8 mouse cellular contexts compared by ENCODE assay signal in the genomic region with DNA sequence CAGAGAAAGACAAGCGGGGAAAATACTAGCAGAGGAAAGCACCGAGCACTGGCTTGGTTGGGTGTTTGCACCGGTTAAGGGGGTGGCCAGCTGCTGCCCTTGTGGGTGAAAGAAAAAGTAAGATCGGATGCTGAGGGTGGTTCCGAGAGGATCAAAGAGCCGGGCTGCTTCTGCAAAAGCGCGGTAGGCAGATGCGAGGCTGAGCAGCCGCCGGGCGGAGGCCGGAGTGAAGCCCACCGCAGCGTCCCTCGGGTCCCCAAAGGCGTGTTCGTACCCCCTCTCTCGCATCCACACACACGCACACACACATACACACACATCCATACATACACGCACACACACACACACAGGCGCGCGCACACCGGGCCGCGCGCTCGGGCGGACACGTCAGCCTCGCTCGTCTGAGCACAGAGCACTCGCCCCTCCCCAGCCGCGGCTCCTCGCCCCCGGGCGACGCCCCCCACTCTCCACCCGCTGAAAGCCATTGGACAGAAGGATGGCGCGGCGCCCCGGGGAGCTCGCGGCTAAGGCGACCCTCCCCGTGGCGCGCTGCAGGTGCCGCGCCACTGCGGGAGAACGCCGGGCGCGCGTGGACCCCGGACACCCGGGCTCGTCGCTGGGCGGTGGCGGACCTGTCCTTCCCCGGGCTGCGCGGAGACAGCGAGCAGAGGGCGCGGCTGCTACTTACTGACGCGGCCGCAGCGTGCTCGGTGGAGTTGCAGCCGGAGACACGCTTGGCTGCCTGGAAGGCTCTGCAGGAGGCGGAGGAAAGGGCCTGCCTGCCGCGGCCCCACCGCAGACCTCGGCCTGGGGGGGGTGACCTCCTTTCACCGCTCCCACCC. TPM values are rescaled to one million over a fixed set of nuclear protein-coding genes. Genes with fewer than 3 reads are reported as not detected.
DNase-seq lines count a peak whose midpoint lies in the region; ATAC-seq and TF ChIP-seq lines count a peak whose summit lies in the region.

No protein-coding gene starts in this region.

- DNase-seq in testis, postnatal 14 days (ENCODE audit: low spot score): no peak
- DNase-seq in cerebellum, postnatal 10 days: peak; percentile 86 to 90
- peak; percentile 67 to 68 for DNase-seq in frontal cortex, postnatal 36 days (ENCODE audit: low spot score in 2 of 2)
- peak; percentile 48 to 63 for DNase-seq in layer of hippocampus, adult 8-10 months (ENCODE audit: low spot score in 2 of 2)
- DNase-seq in lung, postnatal 36 days: peak; percentile 8
- DNase-seq in right cerebral cortex, postnatal 25 days: peak; percentile 82

- ATAC-seq in activated CD4-positive, CD25-positive, alpha-beta regulatory T cell, adult 4 months: no peak

- no peak for TF ChIP-seq POLR2A in testis, adult 2 months (IDR thresholded peaks at IDR 0.05; ENCODE audit: control insufficient read depth, low read depth, low read length)

- peaks cover 2% of the 10 kb centered on the region; the same call in 1 of the 2 replicates for H3K27me3 ChIP-seq in testis, adult 2 months (ENCODE audit: control insufficient read depth, insufficient read depth, low read length)

- H3K4me1 ChIP-seq in testis, adult 2 months (ENCODE audit: control insufficient read depth, insufficient read depth, low read length): peaks cover 17% of the 10 kb centered on the region

- peak overlapping the region; percentile 65 for H3K4me3 ChIP-seq in testis, adult 2 months (ENCODE audit: control insufficient read depth, low read depth, low read length)

- no peak overlapping the region for H3K27ac ChIP-seq in testis, adult 2 months (ENCODE audit: control insufficient read depth, insufficient read depth, low read depth, low read length)

- no peaks in the 10 kb centered on the region for H3K36me3 ChIP-seq in testis, adult 2 months (ENCODE audit: control insufficient read depth, insufficient read depth, low read length)

- no peak for TF ChIP-seq CTCF in testis, adult 2 months (IDR thresholded peaks at IDR 0.05; ENCODE audit: control insufficient read depth, insufficient read depth, insufficient replicate concordance, low read depth, low read length)

RNA-seq across cellular contexts. Expression of gene Kcnk10, which starts 3.5 kb away (rescaled TPM):
- polyA plus RNA-seq in testis, adult 2 months (2012; rRNA removed): 0.14 and 1.5 TPM in 2 replicates
- total RNA-seq in layer of hippocampus, adult 8-10 months (2022): 10 to 100 TPM; 17.5 to 19.2 (median 18.5) TPM
- under 1 TPM in 1 of 2 experiments, not detected in 1; 0.25 TPM for polyA plus RNA-seq in activated CD4-positive, CD25-positive, alpha-beta regulatory T cell, adult 4 months (2017; shearing (Covaris generic))

RNA-seq across cellular contexts. Expression of gene Spata7, which starts 53.4 kb away (rescaled TPM):
- polyA plus RNA-seq in testis, adult 2 months (2012; rRNA removed): 214 and 215 TPM in 2 replicates
- 10 to 100 TPM; 29.9 to 40.8 (median 36.2) TPM for total RNA-seq in layer of hippocampus, adult 8-10 months (2022)
- polyA plus RNA-seq in activated CD4-positive, CD25-positive, alpha-beta regulatory T cell, adult 4 months (2017; shearing (Covaris generic)): 1 to 10 TPM in 1 of 2 experiments, under 1 TPM in 1; 0.42 to 2.1 TPM

Comparison
In these comparisons a context has a peak if more than half of its experiments do, and no peak if none do; other contexts are left out.
1. RNA of gene Spata7, which starts 53.4 kb away (polyA plus RNA-seq): 214 to 215 TPM in testis, adult 2 months; 0.42 to 2.1 TPM in activated CD4-positive, CD25-positive, alpha-beta regulatory T cell, adult 4 months; every median in the first group is over 10 times any median in the second.